Mouse (Mus musculus) adrenal gland, postnatal 36 days (tissue): ENCODE results near the gene Wfikkn1. TPM values are rescaled to one million over a fixed set of nuclear protein-coding genes. Genes with fewer than 3 reads are reported as not detected.

Source experiments
- DNase-seq, 2 experiments: peaks; one replicate each; pipeline ENCODE4 v3.0.0; 2021; ENCODE audit warnings: mixed read lengths in 1 of 2
- microRNA-seq: library from miRNA; unstranded; fragments of <30 nt; microRNA quantifications from one replicate; pipeline ENCODE4 v1.2.0, GENCODE M21; 2021
- total RNA-seq, 2 experiments: library from RNA; stranded (reverse); gene quantifications; 2 replicates each; pipeline ENCODE4 v1.2.3; 2021

Wfikkn1 gene
- total RNA-seq, 2 experiments from 2014 or later = 0.99 to 1.2 TPM

DNA sequence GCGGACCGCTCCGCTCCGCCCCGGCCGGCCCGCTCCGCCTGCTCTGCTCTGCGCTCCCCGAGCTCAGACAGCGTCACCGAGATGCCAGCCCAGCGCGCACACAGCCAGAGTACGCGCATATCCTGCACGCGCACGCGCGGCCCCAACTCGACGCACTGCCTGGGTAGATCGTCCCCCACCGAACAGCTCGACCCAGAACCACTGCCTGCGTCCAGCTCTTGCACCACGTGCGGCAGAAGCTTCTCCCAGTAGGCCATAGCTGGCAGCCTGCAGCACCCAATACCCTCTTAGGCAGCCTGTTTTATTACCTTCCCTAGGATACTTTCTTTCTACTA is 43.6 kb downstream of the Wfikkn1 start, which contains the start of gene Rhbdl1:
Rhbdl1 (minus strand) TSS at position 220 of the 335 bp plus-strand sequence.
- peak; percentile 87 to 90 for DNase-seq

DNA sequence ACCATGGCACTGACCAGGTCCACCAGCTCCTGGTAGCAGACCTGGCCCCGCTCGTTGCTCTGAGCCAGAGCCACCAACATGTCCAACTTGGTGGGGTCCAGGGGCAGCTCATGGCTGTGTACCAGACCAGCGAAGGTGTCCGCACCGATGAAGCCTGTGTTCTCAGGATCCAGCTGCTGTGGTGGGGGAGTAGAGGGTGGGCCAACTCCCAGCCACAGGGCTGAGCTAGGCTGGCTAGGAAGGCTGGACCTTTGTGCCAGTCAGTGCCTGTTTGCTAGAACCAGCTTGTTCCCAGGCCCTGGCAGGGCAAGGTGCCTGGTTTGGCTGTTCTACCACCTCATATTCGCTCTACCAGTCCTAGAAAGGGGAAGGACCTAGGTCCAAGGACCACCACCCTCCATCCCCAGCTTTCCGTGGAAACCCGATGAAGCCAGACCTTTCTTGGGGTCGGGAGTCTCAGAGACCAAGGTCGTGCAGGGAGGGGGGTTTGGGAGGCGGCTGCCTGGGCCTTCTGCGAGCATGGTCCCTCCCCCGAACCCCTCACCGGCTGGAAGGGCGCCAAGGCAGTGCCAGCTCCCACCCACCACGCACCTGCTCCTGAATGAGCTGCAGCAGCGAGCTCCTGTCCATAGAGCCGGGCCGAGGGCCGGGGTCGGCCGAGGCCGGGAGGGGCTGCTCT is 44.1 kb downstream of the Wfikkn1 start:
- peak; percentile 28 to 34 for DNase-seq

DNA sequence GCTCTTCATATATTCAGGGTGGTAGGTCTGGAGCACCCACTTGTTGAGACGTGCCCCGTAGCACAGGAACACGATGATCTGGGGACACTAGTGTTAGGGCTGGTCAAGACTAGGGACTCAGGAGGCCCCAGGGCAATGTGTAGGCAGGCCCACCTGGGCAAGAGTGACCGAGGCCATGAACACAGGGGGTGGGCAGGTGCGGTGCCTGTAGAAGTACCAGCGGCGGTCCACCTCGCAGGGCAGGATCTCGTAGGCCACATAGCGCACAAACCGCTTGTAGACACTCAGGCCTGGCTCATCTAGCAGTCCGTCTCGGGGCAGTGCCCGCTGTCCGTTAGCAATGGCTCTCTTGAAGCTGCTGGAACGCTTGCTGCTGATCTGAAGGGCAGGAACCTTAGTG is 44.8 kb downstream of the Wfikkn1 start:
- DNase-seq = no peak

DNA sequence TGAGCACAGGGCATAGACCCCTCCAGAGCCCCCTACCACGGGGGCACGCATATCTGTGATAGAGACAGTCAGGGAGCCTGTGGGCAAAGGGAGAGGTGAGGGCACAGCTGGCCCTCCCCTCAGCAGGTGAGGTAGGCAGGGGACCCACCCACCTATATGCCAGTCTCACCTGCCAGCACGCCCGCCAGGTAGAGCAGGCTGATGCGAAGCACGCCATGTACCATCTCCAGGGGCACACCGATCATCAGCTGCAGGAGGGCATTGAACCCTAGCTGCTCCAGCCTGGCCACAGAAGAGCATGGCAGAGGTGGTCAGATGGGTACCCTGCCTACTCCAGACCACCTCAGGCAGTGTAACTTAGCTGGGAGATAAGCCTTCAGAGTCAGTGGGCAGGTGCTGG is 45.4 kb downstream of the Wfikkn1 start:
- DNase-seq = no peak

DNA sequence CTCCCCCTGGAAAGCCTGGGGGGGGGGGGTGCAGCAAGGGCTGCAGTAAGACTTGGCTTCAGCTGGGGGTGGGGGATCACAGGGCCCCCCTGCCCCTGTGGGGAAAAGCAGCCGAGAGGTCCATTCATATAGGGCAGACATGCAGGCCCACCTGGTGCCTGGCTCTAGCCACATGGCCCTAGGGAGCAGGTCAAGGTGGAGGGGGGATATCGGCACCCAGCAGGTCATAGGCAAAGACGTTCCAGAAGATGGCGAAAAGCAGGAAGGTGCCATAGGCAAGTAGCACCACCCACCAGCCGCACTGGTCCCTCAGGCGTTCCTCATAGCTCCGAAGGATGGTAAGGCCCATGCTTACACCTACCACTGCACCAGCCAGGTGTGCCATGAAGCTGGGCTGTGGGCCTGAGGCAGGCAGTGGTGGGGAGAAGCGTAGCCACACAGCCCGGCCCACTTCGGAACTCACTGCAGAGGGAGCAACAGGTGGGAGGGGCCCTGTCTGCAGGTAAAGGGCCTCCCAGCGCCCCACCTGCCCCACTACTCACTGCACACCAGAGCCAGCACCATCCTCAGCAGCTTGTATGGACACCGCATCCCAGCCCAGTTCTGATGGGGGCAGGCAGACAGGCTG is 45.9 kb downstream of the Wfikkn1 start:
- DNase-seq = no peak

DNA sequence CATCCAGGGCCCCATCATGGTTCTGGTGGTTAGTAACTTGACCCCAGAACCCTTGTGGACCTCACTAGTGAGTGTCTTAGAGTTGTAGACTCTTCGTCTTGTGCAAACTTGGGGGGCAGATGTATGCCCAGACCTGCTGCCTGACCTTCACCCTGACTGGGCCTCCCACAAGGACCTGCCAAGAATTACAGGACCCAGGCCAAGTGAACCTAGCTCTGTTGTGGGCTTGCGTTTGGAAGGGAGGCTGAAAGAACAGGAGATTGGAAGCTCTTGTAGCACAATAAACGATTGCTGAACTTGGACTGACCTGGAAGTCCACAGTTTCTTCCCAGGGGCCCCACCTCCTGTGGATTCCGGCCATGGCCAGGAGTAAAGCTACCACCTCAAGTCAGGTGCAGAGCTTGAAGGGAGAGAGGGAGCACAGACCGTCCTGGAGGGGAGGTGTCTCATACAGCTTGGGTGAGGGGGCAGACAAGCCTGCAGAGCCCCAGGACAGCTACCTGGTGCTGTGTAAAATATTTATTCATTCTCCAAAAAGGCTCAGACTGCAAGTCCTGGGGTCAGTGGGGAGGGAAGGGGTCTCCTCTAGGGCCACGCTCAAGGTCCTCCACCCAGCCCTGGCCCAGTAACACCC is 46.6 kb downstream of the Wfikkn1 start:
- DNase-seq = peak in 1 of 2 experiments; percentile 71

DNA sequence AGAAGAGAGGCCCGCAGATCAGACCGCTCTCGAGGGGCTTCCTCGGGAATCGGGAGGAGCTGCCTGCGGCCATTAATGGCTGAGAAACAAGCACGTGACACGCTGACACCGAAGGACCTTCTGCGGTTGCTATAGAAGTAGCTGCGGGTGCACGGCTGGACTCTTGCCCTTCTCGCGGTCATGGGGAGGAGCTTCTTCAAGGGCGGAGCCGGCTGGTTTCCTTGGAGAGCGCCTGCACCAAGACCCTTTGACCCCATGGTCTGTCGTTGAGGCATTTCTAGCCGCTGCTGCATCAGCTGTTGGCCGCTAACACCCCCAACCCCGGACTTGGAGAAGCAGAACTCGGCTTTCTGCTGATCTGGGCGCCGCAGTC is 47.4 kb downstream of the Wfikkn1 start, which contains the start of gene Stub1:
Stub1 (minus strand) TSS at position 114 of the 373 bp plus-strand sequence.
- DNase-seq = peak; percentile 95

DNA sequence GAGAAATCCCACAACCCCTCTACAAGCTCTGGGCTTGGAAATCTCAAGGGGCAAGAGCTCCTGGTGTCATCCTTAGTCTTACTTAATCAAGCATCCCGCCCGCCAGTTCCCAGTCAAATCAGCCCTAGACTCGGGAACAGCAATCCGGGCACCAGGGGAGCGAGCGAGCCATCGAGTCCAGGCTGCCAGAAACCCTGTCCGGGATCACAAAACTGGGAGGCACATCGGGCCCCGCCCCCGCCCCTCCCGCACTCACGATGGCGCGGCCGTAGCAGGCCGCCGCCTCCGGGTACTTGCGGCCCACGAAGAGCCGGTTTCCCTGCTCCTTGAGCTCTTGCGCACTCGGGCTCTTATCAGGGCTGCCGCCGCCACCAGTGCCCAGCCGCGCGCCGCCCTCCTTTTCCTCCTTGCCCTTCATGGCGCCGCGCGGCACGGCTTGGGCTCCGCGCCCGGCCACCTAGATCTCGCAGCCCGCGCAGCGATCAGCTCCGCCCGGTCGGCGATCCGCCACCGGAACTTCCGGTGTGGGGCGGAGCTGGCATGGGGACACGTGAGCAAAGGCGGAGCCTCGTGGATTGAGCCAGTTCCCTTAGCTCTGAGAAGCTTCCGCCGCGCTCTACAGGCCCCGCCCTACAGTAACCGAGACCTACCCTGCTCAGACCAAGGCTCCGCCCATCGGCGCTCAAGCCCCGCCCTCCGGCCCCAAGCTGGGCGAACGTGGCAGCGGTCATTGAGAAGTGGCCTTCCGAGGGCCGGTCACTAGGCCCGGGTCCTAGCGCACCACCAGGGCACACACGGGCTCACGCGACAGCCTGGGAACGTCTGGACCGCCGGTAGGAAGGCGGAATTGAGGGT is 48.0 kb downstream of the Wfikkn1 start:
- DNase-seq = peak; percentile 100

DNA sequence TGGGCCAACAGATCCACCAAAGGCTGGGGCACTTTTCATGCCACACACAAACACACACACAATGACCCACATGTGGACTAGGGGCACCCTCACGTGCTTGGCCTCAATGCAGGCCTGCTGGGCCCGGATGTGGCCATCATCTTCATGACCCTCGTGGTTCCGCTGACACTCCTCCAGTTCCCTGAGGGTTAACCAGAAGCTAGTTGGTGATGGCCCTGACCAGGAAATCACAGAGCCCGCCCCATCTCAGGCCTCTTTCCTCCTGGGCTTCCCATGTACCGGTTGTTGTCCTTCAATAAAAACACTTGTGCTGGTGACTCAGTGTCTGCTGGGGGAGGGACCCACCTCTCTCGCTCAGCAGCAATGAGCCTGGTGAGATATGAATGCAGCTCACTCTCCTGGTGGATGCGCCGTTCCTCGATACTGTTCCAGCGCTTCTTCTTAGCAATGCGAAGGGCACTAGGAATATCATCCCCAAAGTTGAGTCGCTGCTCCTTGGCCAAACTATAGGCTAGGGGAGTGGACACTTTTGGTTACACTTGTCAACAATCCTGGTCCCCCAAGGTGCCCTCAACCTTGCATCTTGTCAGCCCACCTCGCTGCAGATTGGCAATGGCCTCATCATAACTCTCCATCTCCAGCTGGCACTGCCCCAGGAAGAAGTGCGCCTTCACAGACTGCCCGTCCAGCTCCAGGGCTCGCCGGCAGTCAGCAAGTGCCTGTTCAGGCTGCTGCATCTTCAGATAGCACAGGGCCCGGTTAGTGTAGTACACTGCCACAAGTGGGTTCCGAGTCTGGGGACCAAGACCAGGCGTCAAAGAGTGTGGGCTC is 49.0 kb downstream of the Wfikkn1 start:
- DNase-seq = peak; percentile 76 to 81

DNA sequence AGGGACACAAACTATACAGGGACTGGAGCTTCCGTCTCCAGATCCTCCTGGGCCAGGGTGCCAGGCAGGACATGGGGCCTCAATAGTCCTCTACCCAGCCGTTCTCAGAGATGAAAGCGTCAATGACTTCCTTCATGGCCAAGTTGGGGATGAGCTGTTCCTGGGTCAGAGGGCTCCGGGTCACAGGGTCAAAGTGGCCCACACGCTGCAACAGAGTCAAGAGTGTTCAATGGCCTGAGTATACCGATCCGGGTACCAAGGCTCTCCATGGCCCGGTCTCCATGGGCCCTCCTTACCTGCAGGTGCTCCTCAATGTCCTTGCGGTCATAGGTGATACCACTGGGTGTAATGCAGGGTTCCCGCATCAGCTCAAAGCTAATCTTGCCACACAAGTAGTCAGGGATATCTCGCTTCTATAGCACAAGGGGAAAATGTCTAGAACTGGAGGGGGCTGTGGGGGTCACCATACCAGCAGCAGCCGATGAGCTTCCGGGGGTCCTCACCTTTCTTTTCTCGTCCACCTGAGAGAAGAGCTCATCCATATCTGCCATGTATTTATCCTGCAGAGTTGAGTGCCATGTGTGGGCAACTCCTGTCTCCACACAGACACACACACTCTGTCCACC is 49.7 kb downstream of the Wfikkn1 start:
- no peak for DNase-seq

DNA sequence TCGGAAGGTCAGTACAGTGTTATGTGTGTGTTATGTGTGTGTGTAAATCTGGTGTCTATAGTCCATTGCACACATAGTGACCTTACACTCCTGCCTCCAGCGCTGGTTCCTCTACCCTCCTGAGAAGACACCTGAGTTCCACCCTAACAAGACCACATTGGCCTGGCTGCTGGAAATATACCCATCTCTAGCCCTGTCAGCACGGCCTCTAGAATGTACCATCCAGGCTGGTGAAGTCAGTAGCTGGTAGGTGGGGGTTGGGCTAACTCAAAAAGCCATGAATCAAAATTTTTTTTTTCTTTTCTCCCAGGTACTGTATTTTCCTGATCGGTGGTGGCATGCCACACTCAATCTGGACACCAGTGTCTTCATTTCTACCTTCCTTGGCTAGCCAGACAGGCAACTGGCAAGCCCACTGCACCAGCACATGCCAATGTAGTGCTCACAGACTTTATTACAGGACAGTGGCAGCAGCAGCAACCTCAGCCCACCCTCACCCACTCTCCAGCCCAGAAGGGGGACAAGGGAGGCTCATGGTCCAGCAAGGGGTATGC is 50.4 kb downstream of the Wfikkn1 start:
- DNase-seq = no peak

DNA sequence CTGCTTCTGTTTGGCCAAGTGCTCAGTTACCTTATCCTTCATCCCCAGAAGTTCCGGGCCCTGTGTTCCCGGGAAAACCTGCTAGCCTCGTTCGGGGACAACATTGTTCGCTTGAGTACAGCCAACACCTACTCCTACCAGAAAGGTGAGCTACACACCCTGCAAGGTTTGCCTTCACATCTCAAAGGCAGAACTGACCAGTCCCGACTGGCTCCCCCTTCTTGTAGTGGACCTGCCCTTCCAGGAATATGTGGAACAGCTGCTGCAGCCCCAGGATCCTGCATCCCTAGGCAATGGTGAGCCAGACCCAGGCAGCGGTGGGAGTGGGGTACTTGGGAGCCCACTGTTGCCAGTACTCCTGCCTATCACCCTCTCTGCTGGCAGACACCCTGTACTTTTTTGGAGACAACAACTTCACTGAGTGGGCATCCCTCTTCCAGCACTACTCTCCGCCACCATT is 51.1 kb downstream of the Wfikkn1 start:
- DNase-seq = no peak

DNA sequence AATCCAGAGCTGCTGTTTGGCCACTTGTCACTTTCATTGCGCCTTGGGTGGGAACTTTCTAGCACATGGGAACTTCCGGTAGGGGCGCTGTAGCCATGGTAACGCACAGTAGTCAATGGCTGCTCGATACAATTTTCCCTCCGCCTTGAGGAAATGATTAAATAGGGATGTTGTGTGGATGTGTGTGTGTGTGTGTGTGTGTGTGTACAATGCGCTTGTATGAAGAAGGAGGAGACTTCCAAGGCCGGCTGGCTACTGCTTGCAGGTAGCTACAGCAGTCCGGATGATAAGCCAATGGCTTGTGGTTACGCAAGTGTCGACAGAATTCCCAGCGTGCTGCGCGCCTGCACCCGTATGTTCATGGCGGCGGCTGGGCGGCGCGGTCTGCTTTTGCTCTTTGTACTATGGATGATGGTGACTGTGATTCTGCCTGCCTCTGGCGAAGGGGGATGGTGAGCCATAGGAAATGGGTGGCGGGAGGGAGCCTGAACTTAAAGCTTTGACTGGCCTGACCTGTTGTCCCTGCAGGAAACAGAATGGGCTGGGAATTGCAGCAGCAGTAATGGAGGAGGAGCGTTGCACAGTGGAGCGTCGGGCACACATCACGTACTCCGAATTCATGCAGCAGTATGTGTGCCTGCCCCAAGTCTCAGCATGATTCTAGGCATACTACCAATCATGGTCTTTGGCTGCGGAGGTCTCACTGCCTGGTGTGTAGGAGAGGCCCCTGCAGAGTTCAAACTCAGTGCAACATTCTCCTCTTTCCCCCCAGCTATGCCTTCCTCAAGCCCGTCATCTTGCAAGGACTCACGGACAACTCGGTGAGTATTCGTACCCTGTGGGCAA is 51.7 kb downstream of the Wfikkn1 start, which contains the start of gene Jmjd8:
Jmjd8 (plus strand) TSS at position 156 of the 846 bp plus-strand sequence.
- DNase-seq = peak; percentile 82 to 87

DNA sequence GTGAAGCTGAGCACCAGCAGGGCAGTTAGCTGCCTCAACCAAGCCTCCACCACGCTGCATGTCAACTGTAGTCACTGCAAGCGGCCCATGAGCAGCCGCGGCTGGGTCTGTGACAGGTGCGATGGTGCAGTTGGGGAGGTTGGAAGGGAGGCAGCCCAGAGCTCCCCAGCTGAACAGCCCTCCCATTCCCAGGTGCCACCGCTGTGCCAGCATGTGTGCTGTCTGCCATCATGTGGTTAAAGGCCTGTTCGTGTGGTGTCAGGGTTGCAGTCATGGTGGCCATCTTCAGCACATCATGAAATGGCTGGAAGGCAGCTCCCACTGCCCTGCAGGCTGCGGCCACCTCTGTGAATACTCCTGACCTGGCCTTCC is 52.4 kb downstream of the Wfikkn1 start:
- DNase-seq = no peak

Small RNAs within 50 kb of the gene (microRNA-seq; reads per million reads assigned to microRNA genes)
- 2.0 reads per million for gene Mir3082

Other genes with a start within 250 kb of the Wfikkn1 start
- 1 to 10 TPM; 1.7 to 2.3 TPM for gene Gng13, start 163.7 kb downstream of the Wfikkn1 start, total RNA-seq
- 1 to 10 TPM; 3.6 to 4.0 TPM for gene Chtf18, start 153.4 kb downstream of the Wfikkn1 start, total RNA-seq
- 10 to 100 TPM; 12.5 to 13.4 TPM for gene Rpusd1, start 153.2 kb downstream of the Wfikkn1 start, total RNA-seq
- not detected for gene Mslnl, start 144.8 kb downstream of the Wfikkn1 start, total RNA-seq
- 1 to 10 TPM; 5.5 to 8.2 TPM for gene Msln, start 126.5 kb downstream of the Wfikkn1 start, total RNA-seq
- gene Narfl, start 107.1 kb downstream of the Wfikkn1 start, total RNA-seq = 10 to 100 TPM; 26.0 to 31.0 TPM
- gene Haghl, start 95.2 kb downstream of the Wfikkn1 start, total RNA-seq = 10 to 100 TPM; 17.6 to 32.8 TPM
- gene Ccdc78, start 94.3 kb downstream of the Wfikkn1 start, total RNA-seq = not detected
- gene Fam173a, start 88.0 kb downstream of the Wfikkn1 start, total RNA-seq = 10 to 100 TPM; 76.7 to 85.4 TPM
- not detected for gene AC134908.4, start 85.2 kb downstream of the Wfikkn1 start, total RNA-seq
- 10 to 100 TPM; 24.5 to 27.7 TPM for gene Metrn, start 83.7 kb downstream of the Wfikkn1 start, total RNA-seq
- gene Fbxl16, start 71.8 kb downstream of the Wfikkn1 start, total RNA-seq = 10 to 100 TPM; 19.4 to 34.2 TPM
- gene Wdr24, start 57.2 kb downstream of the Wfikkn1 start, total RNA-seq = 10 to 100 TPM; 16.6 to 20.8 TPM
- 10 to 100 TPM; 87.8 to 93.9 TPM for gene Jmjd8, start 52.0 kb downstream of the Wfikkn1 start, total RNA-seq
- 100 to 1,000 TPM; 167 to 173 TPM for gene Stub1, start 47.5 kb downstream of the Wfikkn1 start, total RNA-seq
- 10 to 100 TPM; 17.4 to 20.3 TPM for gene Rhbdl1, start 43.6 kb downstream of the Wfikkn1 start, total RNA-seq
- gene Gm20683, start 39.1 kb downstream of the Wfikkn1 start, total RNA-seq = 10 to 100 TPM in 1 of 2 experiments, 1 to 10 TPM in 1; 9.5 to 13.3 TPM
- gene Rhot2, start 36.0 kb downstream of the Wfikkn1 start, total RNA-seq = 100 to 1,000 TPM in 1 of 2 experiments, 10 to 100 TPM in 1; 97.2 to 104 TPM
- 10 to 100 TPM; 12.9 to 15.6 TPM for gene Wdr90, start 19.4 kb downstream of the Wfikkn1 start, total RNA-seq
- gene Mcrip2, start 12.1 kb downstream of the Wfikkn1 start, total RNA-seq = 100 to 1,000 TPM; 340 to 398 TPM
- 100 to 1,000 TPM; 106 to 124 TPM for gene Mettl26, start 5.8 kb downstream of the Wfikkn1 start, total RNA-seq
- gene Rab40c, start 38.9 kb upstream of the Wfikkn1 start, total RNA-seq = 10 to 100 TPM; 20.6 to 46.0 TPM
- 100 to 1,000 TPM in 1 of 2 experiments, 10 to 100 TPM in 1; 96.8 to 117 TPM for gene Pigq, start 64.1 kb upstream of the Wfikkn1 start, total RNA-seq
- gene Nhlrc4, start 64.1 kb upstream of the Wfikkn1 start, total RNA-seq = not detected
- not detected for gene A930017K11Rik, start 71.7 kb upstream of the Wfikkn1 start, total RNA-seq
- 10 to 100 TPM; 16.7 to 23.8 TPM for gene Capn15, start 104.9 kb upstream of the Wfikkn1 start, total RNA-seq
- 10 to 100 TPM; 17.9 to 21.9 TPM for gene Rab11fip3, start 188.7 kb upstream of the Wfikkn1 start, total RNA-seq
- gene Decr2, start 209.5 kb upstream of the Wfikkn1 start, total RNA-seq = 10 to 100 TPM; 17.8 to 27.2 TPM
- 1 to 10 TPM; 2.2 to 3.5 TPM for gene Nme4, start 214.7 kb upstream of the Wfikkn1 start, total RNA-seq
- gene Tmem8, start 232.4 kb upstream of the Wfikkn1 start, total RNA-seq = 1 to 10 TPM; 5.4 to 9.4 TPM
- 10 to 100 TPM; 85.8 to 88.4 TPM for gene Mrpl28, start 242.6 kb upstream of the Wfikkn1 start, total RNA-seq